Mouse (Mus musculus): ENCODE results near the gene Hs3st5.

DNA sequence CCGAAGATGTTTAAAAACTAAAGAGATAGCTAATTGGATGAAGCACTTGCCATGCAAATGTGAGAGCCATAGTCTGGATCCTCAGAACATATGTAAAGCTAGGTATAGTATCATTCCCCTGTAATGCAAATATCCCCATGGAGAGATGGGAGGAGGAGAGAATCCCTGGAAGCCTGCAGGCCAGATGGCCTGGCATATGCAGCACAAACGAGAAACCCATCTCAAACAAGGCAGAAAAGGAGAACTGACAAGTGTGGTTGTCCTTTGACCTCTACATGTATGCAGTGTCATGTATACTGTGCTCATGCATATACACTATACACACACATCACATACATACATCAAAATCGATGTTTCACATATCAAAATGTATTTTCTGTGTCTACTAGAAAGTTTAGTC, 35.5 kb upstream of the Hs3st5 start:
- TF ChIP-seq CTCF (IDR thresholded peaks at IDR 0.05; ENCODE audit: extremely low read depth, insufficient read depth, low read length) = no peak
- no peak for TF ChIP-seq POLR2A (IDR thresholded peaks at IDR 0.05; ENCODE audit: extremely low read depth, insufficient read depth, low read length)

All from cortical plate, adult 2 months (tissue).